Mouse (Mus musculus): ENCODE results near the gene 1810009A15Rik. TPM values are rescaled to one million over a fixed set of nuclear protein-coding genes. Genes with fewer than 3 reads are reported as not detected.
A peak's percentile ranks its signal among the peaks of the same experiment; 100 is the strongest.

Gene 1810009A15Rik
- total and polyA plus RNA-seq, 3 experiments = 157 to 218 (median 161) TPM

DNA sequence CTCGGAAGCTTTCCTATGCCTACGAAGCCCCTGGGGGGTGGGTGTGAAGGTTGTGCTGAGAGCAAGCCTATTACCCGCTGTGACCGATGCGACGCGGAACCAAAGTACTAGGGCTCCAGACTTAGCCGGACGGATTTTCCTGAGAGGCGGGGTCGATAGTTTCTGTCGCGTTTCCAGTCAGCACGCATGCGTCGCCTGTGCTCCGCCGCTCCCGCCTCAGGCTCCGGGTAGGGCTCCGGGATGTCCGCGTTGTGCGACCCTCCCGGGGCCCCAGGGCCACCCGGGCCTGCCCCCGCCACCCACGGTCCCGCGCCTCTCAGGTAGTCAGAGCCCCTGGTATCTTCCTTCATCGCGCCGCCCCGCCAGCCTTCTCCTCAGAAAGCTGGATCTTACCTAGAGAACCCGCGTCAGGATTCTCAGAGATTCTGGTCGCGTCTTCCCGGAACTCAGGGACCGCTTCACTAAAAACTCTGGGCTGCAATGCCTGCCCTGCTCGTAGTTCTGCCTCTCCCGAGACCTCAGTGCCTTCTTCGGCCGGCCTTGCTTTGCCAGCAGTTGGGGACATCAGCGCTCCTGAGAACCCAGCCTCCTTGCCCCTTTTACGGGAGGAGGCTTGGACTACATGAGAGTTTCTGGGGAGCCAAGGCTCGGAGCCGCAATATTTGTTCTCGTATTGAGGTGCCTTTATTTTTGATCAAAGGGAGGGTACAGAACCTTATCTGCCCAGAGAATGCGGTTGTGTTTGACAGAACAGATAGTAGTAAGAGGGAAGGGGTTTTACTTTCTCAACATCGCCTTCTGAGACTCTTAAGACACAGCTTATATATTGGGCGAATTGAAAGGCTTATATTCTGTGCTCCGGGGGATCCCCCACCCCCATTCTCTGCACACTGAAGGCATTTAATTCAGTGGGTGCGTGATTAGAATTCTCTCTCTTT is 4.4 kb downstream of the 1810009A15Rik start, which contains the start of gene Ints5 (continued):
- TF ChIP-seq CHD2 (IDR thresholded peaks at IDR 0.05; ENCODE audit: low read length) (peak; percentile 79; the same call in 1 of the 2 replicates), MEF2A (IDR thresholded peaks at IDR 0.05; ENCODE audit: borderline replicate concordance, low read depth, low read length) (peak; percentile 78; the same call in 1 of the 2 replicates), IRF4 (IDR thresholded peaks at IDR 0.05; ENCODE audit: low read depth, low read length) (peak; percentile 84), POLR2A (IDR thresholded peaks at IDR 0.05; ENCODE audit: low read depth, low read length) (peak; percentile 95), JUN (IDR thresholded peaks at IDR 0.05; ENCODE audit: insufficient read depth, low read depth, low read length) (no peak), E2F4 (IDR thresholded peaks at IDR 0.05; ENCODE audit: insufficient replicate concordance, low read depth, low read length) (no peak; the same call in 1 of the 2 replicates), MXI1 (IDR thresholded peaks at IDR 0.05; ENCODE audit: low read depth, low read length) (peak; percentile 67), GABPA (IDR thresholded peaks at IDR 0.05; ENCODE audit: insufficient replicate concordance, low read depth, low read length) (peak; percentile 8; the same call in 1 of the 2 replicates), KAT2A (IDR thresholded peaks at IDR 0.05; ENCODE audit: insufficient replicate concordance, low read length) (peak; percentile 77; the same call in 1 of the 2 replicates), ELF1 (IDR thresholded peaks at IDR 0.05; ENCODE audit: low read depth, low read length) (peak; percentile 77), CTCF (conservative IDR thresholded peaks at IDR 0.05 in 1 of 2, IDR thresholded peaks at IDR 0.05 in 1 of 2; ENCODE audit: low read depth in 2 of 2, low read length in 2 of 2) (no peak), ETS1 (conservative IDR thresholded peaks at IDR 0.05; ENCODE audit: low read depth, low read length) (no peak), BHLHE40 (IDR thresholded peaks at IDR 0.05; ENCODE audit: low read depth, low read length) (peak; percentile 67), ZNF384 (IDR thresholded peaks at IDR 0.05; ENCODE audit: low read depth, low read length) (0 out of 2 replicates have a peak, but pooled peaks have one; percentile 27), HCFC1 (IDR thresholded peaks at IDR 0.05; ENCODE audit: low read depth, low read length) (peak; percentile 87), POLR2AphosphoS2 (IDR thresholded peaks at IDR 0.05; ENCODE audit: low read depth, low read length) (peak; percentile 90), TCF12 (IDR thresholded peaks at IDR 0.05; ENCODE audit: low read depth, low read length) (peak; percentile 97), MAZ (IDR thresholded peaks at IDR 0.05; ENCODE audit: low read depth, low read length) (peak; percentile 78; the same call in 1 of the 2 replicates)

DNA sequence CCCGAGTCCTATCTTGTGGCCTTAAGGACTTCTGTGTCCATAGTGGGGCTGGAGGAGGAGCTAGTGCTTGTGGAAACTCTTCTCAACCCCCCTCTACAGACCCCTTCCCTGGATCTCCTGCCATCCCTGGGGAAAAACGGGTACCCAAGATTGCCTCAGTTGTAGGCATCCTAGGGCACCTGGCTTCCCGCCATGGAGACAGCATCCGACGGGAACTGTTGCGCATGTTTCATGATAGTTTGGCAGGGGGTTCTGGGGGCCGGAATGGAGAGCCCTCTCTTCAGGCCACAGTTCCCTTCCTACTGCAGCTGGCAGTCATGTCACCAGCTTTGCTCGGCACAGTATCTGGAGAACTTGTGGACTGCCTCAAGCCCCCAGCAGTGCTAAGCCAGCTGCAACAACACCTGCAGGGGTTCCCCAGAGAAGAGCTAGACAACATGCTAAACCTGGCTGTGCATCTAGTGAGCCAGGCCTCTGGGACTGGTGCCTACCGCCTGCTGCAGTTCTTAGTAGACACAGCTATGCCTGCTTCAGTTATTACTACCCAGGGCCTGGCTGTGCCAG is 6.8 kb downstream of the 1810009A15Rik start:
- Histone ChIP-seq H3K79me2 (replicated peaks; ENCODE audit: control insufficient read depth, extremely low read depth, insufficient read depth, poor library complexity, severe bottlenecking) (peaks cover 60% of the 10 kb centered on the region), H3K27me3 (replicated peaks) (no peaks in the 10 kb centered on the region), H3K4me2 (ENCODE audit: insufficient read depth, low read depth, poor library complexity, severe bottlenecking) (peak overlapping the region; percentile 90; the same call in 1 of the 2 replicates), H3K36me3 (replicated peaks in 1 of 2; ENCODE audit: control insufficient read depth in 1 of 2, insufficient read depth in 1 of 2, low read length in 1 of 2) (peaks cover 29 to 34% of the 10 kb centered on the region in 2 experiments), H3K9me3 (replicated peaks; ENCODE audit: low read length) (no peaks in the 10 kb centered on the region), H3K4me3 (replicated peaks in 1 of 3; ENCODE audit: low read depth in 2 of 3, low read length in 2 of 3, poor library complexity in 1 of 3) (no peak overlapping the region), H3K27ac (ENCODE audit: insufficient read depth, low read depth) (no peak overlapping the region), H3K4me1 (ENCODE audit: control insufficient read depth in 1 of 2, insufficient read depth in 2 of 2) (peaks cover 20 to 62% of the 10 kb centered on the region in 2 experiments), H3K9ac (ENCODE audit: insufficient read depth, low read depth) (no peak overlapping the region)
- dilution Hi-C loops (cut with MboI; ENCODE audit: extremely low pct_ligation_motif_present, extremely low pct_unique_long_range_greater_than_20kb, low sequenced_read_pairs) (no loop called here), in situ Hi-C loops (cut with MboI; ENCODE audit: low pct_ligation_motif_present, low pct_unique_long_range_greater_than_20kb, low sequenced_read_pairs) (loop anchor here (5.0 kb wide), 1 partner anchor 42 kb away; no protein-coding TSS in a partner anchor)
- DNase-seq (ENCODE audit: extremely low read depth) = no peak
- TF ChIP-seq MYC (IDR thresholded peaks at IDR 0.05; ENCODE audit: low read depth, low read length) (no peak), USF2 (conservative IDR thresholded peaks at IDR 0.05; ENCODE audit: low read depth, low read length) (no peak), CTCF (conservative IDR thresholded peaks at IDR 0.05 in 1 of 2, IDR thresholded peaks at IDR 0.05 in 1 of 2; ENCODE audit: low read depth in 2 of 2, low read length in 2 of 2) (no peak), RAD21 (IDR thresholded peaks at IDR 0.05; ENCODE audit: low read depth, low read length) (no peak), NELFE (IDR thresholded peaks at IDR 0.05; ENCODE audit: low read depth, low read length) (no peak), ZNF384 (IDR thresholded peaks at IDR 0.05; ENCODE audit: low read depth, low read length) (no peak), PAX5 (IDR thresholded peaks at IDR 0.05; ENCODE audit: low read length) (no peak), CHD1 (IDR thresholded peaks at IDR 0.05; ENCODE audit: low read depth, low read length) (no peak), ELF1 (IDR thresholded peaks at IDR 0.05; ENCODE audit: low read depth, low read length) (no peak), MAX (IDR thresholded peaks at IDR 0.05; ENCODE audit: low read length) (no peak), MAFK (IDR thresholded peaks at IDR 0.05; ENCODE audit: insufficient replicate concordance, low read length) (no peak), IRF4 (IDR thresholded peaks at IDR 0.05; ENCODE audit: low read depth, low read length) (no peak)

Data from CH12.LX (cell line).